Mouse (Mus musculus) spleen, adult 2 months (tissue): Measurements from ENCODE around the gene Kif1b.

Experiments used
- CTCF ChIP-seq: fragments of 200-500 bp; IDR thresholded peaks from 2 replicates; pipeline ENCODE4 v1.5.1; 2011; ENCODE audit warnings: mild to moderate bottlenecking, inconsistent platforms; ENCODE audit not compliant: insufficient read depth, insufficient read length, insufficient replicate concordance; ENCODE audit errors: extremely low read depth
- POLR2A ChIP-seq: fragments of 200-500 bp; IDR thresholded peaks from 2 replicates; pipeline ENCODE4 v1.6.1; 2011; ENCODE audit warnings: low read depth, low read length, inconsistent platforms

GRCm38 (mm10) chr4:149131789-149132565 is 175.5 kb downstream of the Kif1b start:
- TF ChIP-seq POLR2A (no peak), CTCF (no peak)
